Mouse (Mus musculus): ENCODE results near the gene Polr1c.

Polr1c gene

GRCm38 (mm10) chr17:46265502-46265901 lies 17.6 kb upstream of the Polr1c start:
- DNase-seq, result no peak

DNA sequence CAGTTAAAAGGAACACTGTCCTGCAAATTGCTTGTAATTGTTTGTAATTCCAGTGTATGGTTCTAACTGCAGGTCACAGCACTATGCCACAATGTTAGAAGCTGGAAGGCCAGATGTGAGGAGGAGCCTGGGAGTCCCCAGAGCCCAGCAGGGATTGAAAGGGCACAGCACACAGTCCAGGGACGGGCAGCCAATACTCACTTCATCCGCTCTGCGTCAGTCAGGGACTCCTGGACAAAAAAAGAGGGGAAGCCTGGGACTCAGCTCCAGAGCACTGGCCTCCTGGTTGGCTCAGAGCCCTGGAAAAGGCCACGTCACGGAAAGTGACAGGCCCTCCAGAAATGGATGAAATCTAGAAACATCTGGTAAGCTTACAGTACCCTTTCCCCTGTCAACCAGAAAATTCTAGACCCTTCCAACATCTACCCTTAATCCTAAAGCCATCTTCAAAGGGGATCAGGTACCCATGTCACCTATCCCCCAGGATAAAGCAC lies 14.4 kb upstream of the Polr1c start:
- no peak for DNase-seq

DNA sequence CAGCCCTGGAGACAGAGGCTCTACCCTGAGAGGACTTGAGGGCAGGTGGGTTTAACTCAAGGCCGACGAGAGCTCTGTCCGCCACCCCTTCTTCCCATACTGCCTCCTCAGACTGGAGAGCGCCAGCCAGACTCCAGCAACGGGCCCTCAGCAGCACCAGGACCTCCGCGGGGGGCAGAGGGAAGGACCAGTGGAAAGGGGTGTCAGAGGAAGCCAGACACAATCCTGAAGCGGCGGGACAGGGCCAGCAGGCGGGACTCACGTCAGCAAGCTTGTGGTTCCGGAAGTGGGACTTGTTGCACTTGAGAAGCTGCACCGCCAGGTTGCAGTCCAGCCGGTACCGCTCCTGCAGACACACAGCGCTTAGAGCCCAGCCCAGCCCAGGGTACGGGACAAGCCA lies 11.8 kb upstream of the Polr1c start:
- DNase-seq, result no peak

DNA sequence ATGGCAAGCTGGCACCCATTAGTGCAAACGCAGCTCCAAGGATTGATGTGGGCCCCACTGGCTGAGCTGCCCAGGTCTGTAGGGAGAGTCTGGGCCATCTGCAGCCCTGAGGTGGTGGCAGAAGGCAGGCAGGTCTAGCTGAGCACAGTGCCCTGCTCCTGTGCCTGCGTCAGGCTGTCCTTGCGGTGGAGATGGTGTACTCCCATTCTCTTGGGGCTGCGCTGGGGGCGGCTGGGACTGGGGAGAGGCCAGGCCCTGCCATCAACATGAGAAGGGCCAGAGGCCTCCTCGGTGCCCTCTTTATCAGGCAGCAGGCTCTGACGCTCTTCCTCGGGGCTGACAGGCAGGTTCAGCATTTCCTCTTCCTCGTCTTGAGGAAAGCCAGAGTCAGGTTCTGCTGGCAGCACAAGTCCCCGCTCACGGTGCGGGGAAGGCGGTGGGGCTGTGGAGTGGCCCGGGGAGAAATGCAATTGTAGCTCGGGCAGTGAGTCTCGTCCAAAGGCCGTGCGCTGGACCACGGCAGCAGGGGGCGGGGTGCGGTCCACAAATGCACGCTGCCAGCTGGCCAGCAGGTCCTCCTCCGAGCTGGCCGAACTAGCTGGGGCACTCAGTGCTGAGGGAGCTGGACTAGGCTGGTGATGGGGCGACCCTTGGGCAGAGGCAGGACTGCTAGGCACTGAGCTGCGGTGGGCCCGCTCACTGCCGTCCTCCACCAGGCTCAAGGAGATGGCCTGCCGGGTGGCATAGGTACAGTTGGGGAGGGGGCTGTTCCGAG lies 10.6 kb upstream of the Polr1c start:
- DNase-seq, result no peak

DNA sequence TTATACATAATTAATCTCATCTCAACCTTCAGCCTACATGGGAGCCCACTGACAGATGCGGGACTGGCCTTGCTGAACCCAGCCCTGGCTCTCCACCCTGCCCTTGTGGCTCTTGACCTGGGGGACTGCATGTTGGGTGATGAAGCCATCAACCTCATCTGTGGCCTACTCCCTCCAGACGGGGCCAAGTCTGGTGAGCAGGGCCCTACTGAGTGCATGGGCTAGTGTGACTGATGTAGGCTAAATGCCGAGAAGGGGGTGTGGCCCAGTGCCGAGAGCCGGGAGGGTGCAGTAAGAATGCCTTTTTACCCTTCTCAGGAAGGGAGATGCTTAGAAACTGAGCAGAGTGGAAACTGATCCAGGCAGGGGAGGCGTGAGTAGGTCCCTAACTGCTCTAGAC lies 7.3 kb upstream of the Polr1c start:
- DNase-seq, result no peak

DNA sequence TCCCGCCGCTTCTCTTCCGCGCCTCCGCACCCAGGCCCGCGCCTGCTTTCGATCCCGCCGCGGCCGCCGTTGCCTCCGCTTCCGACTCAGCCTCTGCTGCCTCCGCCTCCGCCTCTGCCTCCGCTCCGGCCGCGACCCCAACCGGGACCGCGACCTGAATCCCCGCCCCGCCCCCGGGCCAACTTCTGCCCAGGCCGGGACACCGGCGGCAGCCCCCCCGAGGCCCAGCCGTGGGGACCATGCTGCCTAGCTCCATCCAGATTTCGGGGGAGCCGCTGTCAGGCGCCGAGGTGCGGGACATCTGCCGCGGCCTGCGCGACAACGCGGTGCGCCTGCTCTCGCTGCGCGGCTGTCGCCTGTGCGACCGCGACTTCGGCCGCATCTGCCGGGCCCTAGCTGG lies 6.3 kb upstream of the Polr1c start:
- no peak for DNase-seq

DNA sequence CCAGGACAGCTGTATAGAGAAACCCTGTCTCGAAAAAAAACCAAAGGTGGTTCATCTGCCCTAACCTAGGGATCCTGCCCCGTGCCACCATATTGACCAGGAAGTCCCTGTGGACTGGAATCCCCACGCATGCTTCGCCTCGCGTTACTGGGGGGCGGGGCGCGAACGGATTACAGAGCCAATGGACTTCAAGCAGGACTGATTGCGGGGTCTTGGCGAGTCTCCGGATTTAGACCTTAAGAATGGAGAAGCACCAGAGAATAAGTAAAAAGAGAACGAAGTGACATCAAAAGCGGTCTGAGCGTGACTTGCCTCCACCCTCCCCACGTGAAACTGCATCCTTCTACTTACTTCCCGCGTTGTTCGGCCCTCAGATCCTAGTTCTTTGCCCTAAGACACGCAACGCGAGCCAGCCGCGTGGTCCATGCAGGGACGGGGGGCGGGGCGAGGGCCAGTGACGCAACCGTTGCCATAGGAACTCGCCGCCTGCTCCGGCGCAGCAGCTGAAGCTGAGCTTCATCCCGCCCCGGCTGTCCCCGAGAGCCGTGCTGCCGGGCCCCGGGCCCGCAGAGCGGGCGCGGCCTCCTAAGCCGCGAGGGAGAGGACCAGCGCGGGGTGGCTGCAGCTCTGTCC lies 5.7 kb upstream of the Polr1c start, which contains the start of gene Lrrc73:
Gene Lrrc73 (plus strand): TSS at position 80 of the 633 bp plus-strand sequence.
- DNase-seq, result peak; percentile 95

- DNase-seq, result no peak
Measured at GRCm38 (mm10) chr17:46252571-46253451, 5.0 kb upstream of the Polr1c start.

DNA sequence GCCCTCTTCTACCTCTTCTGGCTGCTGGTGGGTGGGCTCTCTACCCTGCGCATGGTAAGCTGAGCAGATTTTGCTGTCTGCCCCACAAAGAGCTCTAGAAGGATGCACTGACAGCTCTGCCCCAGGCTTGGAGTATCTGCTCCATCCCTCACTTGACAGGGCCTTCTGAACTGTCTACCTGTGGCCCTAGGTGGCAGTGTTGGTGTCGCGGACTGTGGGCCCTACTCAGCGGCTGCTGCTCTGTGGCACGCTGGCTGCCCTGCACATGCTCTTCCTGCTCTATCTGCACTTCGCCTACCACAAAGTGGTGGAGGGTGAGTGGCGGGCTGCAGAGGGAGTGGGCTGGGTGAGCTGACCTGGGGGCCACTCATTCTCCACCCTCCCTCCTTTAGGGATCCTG lies 3.3 kb upstream of the Polr1c start:
- no peak for DNase-seq

- DNase-seq, result no peak
Measured at GRCm38 (mm10) chr17:46248189-46248522, 302 bp upstream of the Polr1c start.

DNA sequence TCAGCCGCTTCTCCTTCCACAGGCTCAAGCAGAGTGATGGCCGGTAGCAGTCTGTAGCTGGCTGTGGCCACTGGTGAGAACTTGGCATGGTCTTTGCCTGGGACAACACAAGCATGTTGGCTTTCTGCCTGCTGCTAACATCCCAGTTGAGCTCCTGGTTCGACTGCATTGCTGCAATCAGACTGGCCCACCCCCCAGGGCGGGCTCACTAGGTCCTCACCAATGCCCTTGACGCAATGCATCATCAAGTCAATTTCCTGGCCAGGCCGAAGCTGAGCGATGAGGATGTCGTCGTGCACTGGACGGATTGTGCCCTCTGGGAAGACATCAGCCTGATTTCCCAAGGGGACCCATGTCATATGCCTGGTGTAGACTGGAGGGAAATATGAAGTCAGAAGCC lies 3.3 kb downstream of the Polr1c start:
- no peak for DNase-seq

DNA sequence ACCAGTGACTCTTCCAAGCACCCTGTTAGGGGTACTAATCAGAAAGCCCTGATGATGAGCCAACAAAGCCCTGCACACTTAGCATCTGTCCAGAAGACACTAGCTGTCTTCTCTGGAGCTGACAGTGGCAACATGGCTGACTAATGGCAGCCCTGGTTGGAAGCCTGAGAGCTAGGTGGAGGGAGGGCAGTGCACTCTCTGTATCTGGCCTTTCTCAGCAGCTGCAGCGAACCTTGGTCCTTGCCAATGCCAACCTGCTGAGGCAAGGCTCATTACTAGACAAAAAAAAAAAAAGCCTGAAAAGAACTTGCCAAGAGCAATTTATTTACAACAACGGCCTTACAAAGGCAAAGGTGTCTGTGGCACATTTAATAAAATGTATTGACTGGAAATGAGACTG lies 4.2 kb downstream of the Polr1c start:
- no peak for DNase-seq

DNA sequence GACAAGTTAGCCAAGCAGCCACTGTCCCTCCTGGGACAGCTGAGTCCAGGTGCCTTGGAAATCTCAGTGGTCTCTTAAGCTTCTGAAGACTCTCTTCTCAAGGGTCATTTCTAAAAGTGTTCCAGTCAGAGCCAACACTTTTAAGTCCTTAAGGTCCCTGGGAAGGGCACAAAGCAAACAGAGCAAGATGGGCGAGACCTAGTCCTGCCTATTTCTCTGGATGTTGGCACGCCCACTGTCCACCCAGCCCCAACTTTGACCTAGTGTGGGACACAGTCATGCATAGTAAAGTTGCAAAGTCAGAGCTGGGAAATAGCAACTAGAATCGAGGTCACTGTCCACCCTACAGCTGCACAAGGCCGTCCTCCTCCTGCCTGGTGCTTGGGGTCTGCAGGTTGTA lies 4.9 kb downstream of the Polr1c start:
- DNase-seq, result no peak

- no peak for DNase-seq
Measured at GRCm38 (mm10) chr17:46242274-46242673, 5.6 kb downstream of the Polr1c start.

DNA sequence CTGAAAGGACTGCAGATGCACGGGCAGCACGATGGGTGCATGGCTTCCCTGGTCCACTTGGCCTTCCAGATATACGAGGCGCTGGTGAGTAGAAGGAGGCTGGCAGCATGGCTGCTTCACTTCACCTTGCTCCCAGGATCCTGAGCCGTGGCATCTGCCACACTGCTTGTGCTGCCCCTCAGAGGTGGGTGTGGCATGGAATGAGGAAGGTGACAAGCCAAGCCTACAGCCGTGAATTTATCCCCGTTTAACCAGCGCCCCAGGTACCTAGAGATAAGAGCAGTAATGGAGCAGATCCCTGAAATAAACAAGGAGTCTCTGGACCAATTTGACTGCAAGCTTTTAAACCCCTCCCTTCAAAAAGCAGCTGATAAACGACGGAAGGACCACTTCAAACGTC lies 6.4 kb downstream of the Polr1c start:
- no peak for DNase-seq

DNA sequence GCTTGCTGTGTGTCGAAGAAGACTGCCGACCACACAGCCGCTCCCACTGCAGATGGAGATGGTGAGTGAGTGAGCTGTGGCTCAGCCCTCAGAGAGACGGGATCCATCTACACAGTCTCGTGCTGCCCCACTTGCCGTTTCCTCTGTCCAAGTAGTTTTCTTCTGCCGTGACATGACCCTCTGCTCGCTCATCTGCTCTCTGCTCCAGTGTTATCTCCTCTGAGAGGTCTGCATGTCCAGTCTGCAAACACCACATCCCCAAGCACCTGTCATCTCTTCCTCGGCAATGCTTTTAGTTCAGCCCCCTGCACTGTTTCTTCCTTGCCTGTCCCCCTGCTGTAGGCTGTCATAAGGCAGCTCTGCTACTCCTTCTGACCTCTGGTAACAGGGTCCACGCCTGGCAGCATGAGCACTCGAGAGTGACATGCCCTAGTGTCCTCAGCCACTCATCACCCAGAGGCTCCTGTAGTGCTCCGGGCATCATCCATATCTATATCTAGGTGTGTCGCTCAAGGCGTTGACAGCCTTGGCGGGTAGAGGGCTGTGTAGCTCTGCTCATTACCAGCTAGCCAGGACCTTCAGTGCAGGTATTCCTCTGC lies 8.2 kb downstream of the Polr1c start:
- no peak for DNase-seq

DNA sequence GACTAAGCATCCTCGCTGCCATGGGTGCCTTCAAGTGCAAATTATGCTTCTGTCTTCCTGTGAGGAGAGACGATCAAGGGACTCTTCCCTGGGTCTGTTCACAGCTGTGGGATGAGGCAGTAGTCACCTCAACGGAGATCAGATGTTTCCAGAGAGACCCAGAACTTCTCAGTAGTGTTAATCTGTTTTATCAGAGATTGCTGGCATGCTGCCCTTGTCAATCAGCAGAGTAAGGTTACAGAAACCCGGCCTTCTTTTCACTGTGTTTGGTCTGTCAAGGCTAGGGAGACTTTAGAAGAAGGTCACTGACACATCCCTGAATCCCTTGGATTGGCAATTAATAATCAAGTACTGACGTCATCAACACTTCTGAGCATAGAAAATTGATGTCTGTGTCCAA lies 10.4 kb downstream of the Polr1c start:
- DNase-seq, result no peak

- no peak for DNase-seq
Measured at GRCm38 (mm10) chr17:46237079-46237478, 10.8 kb downstream of the Polr1c start.

DNA sequence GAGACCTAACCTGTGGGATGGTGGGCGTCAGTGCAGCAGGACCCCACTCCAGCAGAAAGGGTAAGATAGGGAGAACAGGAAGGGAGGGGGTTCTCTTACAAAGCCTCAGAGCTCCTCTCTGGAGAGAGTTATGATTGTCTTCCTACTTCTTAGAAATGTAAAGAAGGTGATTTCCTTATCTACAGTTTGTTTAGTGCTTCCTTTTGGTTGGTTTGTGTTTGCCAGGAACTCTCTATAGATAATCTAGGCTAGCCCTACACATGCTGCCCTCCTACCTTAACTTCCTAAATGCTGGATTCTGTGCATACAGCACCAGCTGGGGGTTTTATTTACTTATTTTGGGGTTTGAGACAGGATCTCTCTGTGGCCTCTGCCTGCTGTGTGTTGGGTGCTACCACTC lies 11.8 kb downstream of the Polr1c start:
- no peak for DNase-seq

DNA sequence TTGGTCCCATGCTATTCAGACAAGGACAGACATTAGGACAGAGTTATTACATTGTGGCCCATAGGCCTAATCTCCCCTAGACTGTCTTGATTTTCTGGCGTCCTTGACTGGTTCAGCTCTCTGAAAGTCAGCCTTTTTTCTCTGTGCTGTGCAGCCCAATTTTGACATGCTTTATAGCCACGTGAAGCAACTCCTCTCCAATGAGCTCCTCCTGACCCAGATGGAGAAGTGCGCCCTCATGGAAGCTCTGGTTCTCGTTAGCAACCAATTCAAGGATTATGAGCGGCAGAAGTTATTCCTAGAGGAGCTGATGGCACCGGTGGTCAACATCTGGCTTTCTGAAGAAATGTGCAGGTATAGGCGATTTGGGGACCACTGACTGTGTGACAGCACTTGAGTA lies 20.3 kb downstream of the Polr1c start:
- DNase-seq, result no peak

- no peak for DNase-seq
Measured at GRCm38 (mm10) chr17:46221601-46222000, 26.3 kb downstream of the Polr1c start.

DNA sequence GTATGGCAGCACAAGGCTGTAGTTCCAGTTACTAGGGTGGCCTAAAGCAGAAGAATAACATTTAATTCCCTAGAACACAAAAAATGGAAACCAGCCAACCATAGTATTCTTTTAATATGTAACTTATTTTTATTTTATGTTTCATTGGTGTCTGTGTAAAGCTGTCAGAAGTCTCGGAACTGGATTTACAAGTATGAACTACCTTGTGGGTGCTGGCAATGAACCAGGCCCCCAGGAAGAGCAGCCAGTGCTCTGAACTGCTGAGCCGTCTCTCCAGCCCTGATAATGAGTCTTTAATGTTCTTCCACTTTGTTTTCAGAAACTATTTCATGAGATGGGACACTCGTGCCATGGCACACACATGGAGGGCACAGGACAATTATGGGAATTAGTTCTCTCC lies 37.3 kb downstream of the Polr1c start:
- DNase-seq, result no peak

- no peak for DNase-seq
Measured at GRCm38 (mm10) chr17:46206676-46207075, 41.2 kb downstream of the Polr1c start.
